Mouse (Mus musculus) 416B (cell line): ENCODE measurements around the gene Aph1a.
"Not testable (repeated sequence)": the region's sequence is repeated elsewhere in the genome, so short reads cannot be mapped to it uniquely, and the experiment has no call there.

Experiments
- DNase-seq: peaks from one replicate; pipeline ENCODE4 v3.0.0; 2011; ENCODE audit warnings: low read depth

The Aph1a gene

GRCm38 (mm10) chr3:95887596-95887995 lies 6.2 kb upstream of the Aph1a start:
- no peak for DNase-seq

- DNase-seq, result no peak
Measured at GRCm38 (mm10) chr3:95889664-95890063, 4.1 kb upstream of the Aph1a start.

- DNase-seq, result peak; percentile 87
Measured at GRCm38 (mm10) chr3:95891211-95892065, 2.3 kb upstream of the Aph1a start, which contains the start of gene BC028528. TSS of gene BC028528 (minus strand) at chr3:95892005.

- DNase-seq, result peak; percentile 31
Measured at GRCm38 (mm10) chr3:95892066-95893052, 1.4 kb upstream of the Aph1a start.

GRCm38 (mm10) chr3:95893126-95893525 lies 643 bp upstream of the Aph1a start:
- peak; percentile 65 for DNase-seq

GRCm38 (mm10) chr3:95894317-95895160 lies 770 bp downstream of the Aph1a start:
- DNase-seq, result peak; percentile 42

- DNase-seq, result not testable (repeated sequence)
Measured at GRCm38 (mm10) chr3:95895501-95895900, 1.7 kb downstream of the Aph1a start.

GRCm38 (mm10) chr3:95899800-95900524 lies 6.2 kb downstream of the Aph1a start:
- DNase-seq, result no peak

GRCm38 (mm10) chr3:95901616-95902372 lies 8.0 kb downstream of the Aph1a start:
- no peak for DNase-seq

- no peak for DNase-seq
Measured at GRCm38 (mm10) chr3:95902373-95902625, 8.5 kb downstream of the Aph1a start.

GRCm38 (mm10) chr3:95902643-95903042 lies 8.9 kb downstream of the Aph1a start:
- DNase-seq, result no peak

GRCm38 (mm10) chr3:95903753-95904502 lies 10.2 kb downstream of the Aph1a start:
- DNase-seq, result no peak

- no peak for DNase-seq
Measured at GRCm38 (mm10) chr3:95904568-95904967, 10.8 kb downstream of the Aph1a start, which contains the start of gene Car14. TSS of gene Car14 (minus strand) at chr3:95904691.

GRCm38 (mm10) chr3:95905146-95905939 lies 11.6 kb downstream of the Aph1a start:
- no peak for DNase-seq

GRCm38 (mm10) chr3:95905940-95906492 lies 12.2 kb downstream of the Aph1a start:
- DNase-seq, result peak; percentile 55

GRCm38 (mm10) chr3:95906860-95907259 lies 13.1 kb downstream of the Aph1a start:
- peak; percentile 65 for DNase-seq

- no peak for DNase-seq
Measured at GRCm38 (mm10) chr3:95907613-95908012, 13.8 kb downstream of the Aph1a start.

GRCm38 (mm10) chr3:95914706-95915105 lies 20.9 kb downstream of the Aph1a start:
- no peak for DNase-seq
